9 mouse cellular contexts compared by ENCODE assay signal in the genomic region with DNA sequence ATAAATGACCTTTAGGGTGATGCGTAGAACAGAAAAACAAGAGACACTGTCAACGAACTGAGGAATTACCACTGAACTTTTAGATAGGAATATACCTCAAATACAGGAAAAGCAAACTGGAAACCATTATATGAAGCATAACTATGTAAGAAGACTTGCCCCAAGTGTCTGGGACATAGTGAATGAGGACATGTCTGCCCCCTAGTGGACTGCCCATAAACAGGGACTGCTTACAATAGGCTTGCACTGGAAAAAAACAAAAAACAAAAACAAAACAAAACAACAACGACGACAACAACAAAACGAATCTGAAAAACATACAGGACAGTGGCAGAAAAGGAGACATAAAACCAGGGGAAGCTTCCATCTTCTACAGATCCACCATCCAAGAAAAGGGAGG.
A peak's percentile ranks its signal among the peaks of the same experiment; 100 is the strongest.
DNase-seq lines count a peak whose midpoint lies in the region; ATAC-seq and TF ChIP-seq lines count a peak whose summit lies in the region.
"Had no signal": no experiment of that assay in that cellular context is flagged by ENCODE, and none has a peak within 500 bp of the region (broad histone marks: within the 10 kb centered on the region; RNA-seq: fewer than 3 reads in every experiment).

No protein-coding gene starts in this region.

- ATAC-seq in heart, embryonic 13.5 days (ENCODE audit: extremely low read depth, insufficient number of reproducible peaks, low FRiP score, low TSS enrichment) = no peak

- peaks cover 9% of the 10 kb centered on the region for H3K36me3 ChIP-seq in heart, embryonic 13.5 days
- peaks cover 91% of the 10 kb centered on the region for H3K36me3 ChIP-seq in E14TG2a.4 (ENCODE audit: insufficient read depth, low read length)
- H3K36me3 ChIP-seq: lung, embryonic 15.5 days had no signal

- no peaks in the 10 kb centered on the region for H3K9me3 ChIP-seq in heart, embryonic 13.5 days
- no peaks in the 10 kb centered on the region for H3K9me3 ChIP-seq in E14TG2a.4 (ENCODE audit: low read length)
- H3K9me3 ChIP-seq: lung, embryonic 15.5 days had no signal

- TF ChIP-seq CTCF in E14TG2a.4 (conservative IDR thresholded peaks at IDR 0.05; ENCODE audit: low read length) = peak; percentile 81

- no peaks in the 10 kb centered on the region for H3K27me3 ChIP-seq in heart, embryonic 13.5 days (replicated peaks)
- no peaks in the 10 kb centered on the region for H3K27me3 ChIP-seq in E14TG2a.4 (ENCODE audit: insufficient read depth, low read length)
- H3K27me3 ChIP-seq: lung, embryonic 15.5 days had no signal

- DNase-seq in heart, adult 11 months = no peak
- DNase-seq in 3T3-L1 (ENCODE audit: low read depth, low spot score) = peak; percentile 64
- peak; percentile 38 for DNase-seq in cerebellum, adult 9-10 months
- DNase-seq in layer of hippocampus, adult 9-11 months = peak; percentile 45
- peak; percentile 12 for DNase-seq in thymus, postnatal 25 days
- DNase-seq in spleen, postnatal 4 days (ENCODE audit: low spot score in 2 of 2) = no peak

- no peak overlapping the region for H3K4me3 ChIP-seq in heart, embryonic 13.5 days
- no peak overlapping the region for H3K4me3 ChIP-seq in E14TG2a.4 (replicated peaks; ENCODE audit: low read length)
- H3K4me3 ChIP-seq: lung, embryonic 15.5 days had no signal

- H3K4me2 ChIP-seq in heart, embryonic 13.5 days = peak overlapping the region; percentile 40; the same call in 1 of the 2 replicates
- H3K4me2 ChIP-seq: lung, embryonic 15.5 days had no signal

- 64% methylated on average over 5 of the region's 5 CpGs for WGBS in heart, embryonic 13.5 days

- peak overlapping the region; percentile 97 for H3K27ac ChIP-seq in heart, embryonic 13.5 days (replicated peaks)

- H3K4me1 ChIP-seq in heart, embryonic 13.5 days = peaks cover 88% of the 10 kb centered on the region
- H3K4me1 ChIP-seq in E14TG2a.4 (replicated peaks; ENCODE audit: low read depth, low read length) = peaks cover 71% of the 10 kb centered on the region

- H3K9ac ChIP-seq in heart, embryonic 13.5 days = 0 out of 2 replicates have a peak overlapping the region, but pooled peaks have one; percentile 5
- H3K9ac ChIP-seq: lung, embryonic 15.5 days had no signal

Comparison
In these comparisons a context has a peak if more than half of its experiments do, and no peak if none do; other contexts are left out.
1. DNase-seq: peak in 3T3-L1 (single experiment), cerebellum, adult 9-10 months (single experiment), layer of hippocampus, adult 9-11 months (single experiment) and thymus, postnatal 25 days (single experiment); none in heart, adult 11 months (single experiment) and spleen, postnatal 4 days (0 of 2).